Mouse (Mus musculus) effector memory CD4-positive, alpha-beta T cell, adult 7 months (primary cell): ENCODE measurements around the gene Enpp7. TPM values are rescaled to one million over a fixed set of nuclear protein-coding genes. Genes with fewer than 3 reads are reported as not detected.

ENCODE experiments used
- polyA plus RNA-seq: library from polyadenylated mRNA; unstranded; fragments of 100-300 nt; shearing (Covaris generic); gene quantifications from one replicate; pipeline ENCODE4 v1.2.1, GENCODE M21; 2017

Enpp7 gene
- polyA plus RNA-seq: not detected

GRCm38 (mm10) chr11:118987999-118988398 lies at the start of gene Enpp7:
Gene Enpp7 (plus strand): TSS chr11:118988188.

GRCm38 (mm10) chr11:119022895-119023615 lies 35.1 kb downstream of the Enpp7 start, which contains the start of gene Cbx2:
Gene Cbx2 (plus strand): TSS chr11:119022962.

GRCm38 (mm10) chr11:119040600-119041324 lies 52.8 kb downstream of the Enpp7 start, which contains the start of gene Cbx8:
Gene Cbx8 (minus strand): TSS chr11:119040969.

Other genes with a start within 250 kb of the Enpp7 start
- gene Rbfox3, start 76.6 kb upstream of the Enpp7 start, polyA plus RNA-seq: 1.2 TPM
- gene Cbx2, start 34.8 kb downstream of the Enpp7 start, polyA plus RNA-seq: 1.5 TPM
- gene Cbx8, start 52.8 kb downstream of the Enpp7 start, polyA plus RNA-seq: 6.1 TPM
- 72.5 TPM for gene Cbx4, start 98.0 kb downstream of the Enpp7 start, polyA plus RNA-seq
- gene Tbc1d16, start 240.3 kb downstream of the Enpp7 start, polyA plus RNA-seq: not detected
- 0.78 TPM for gene Ccdc40, start 240.4 kb downstream of the Enpp7 start, polyA plus RNA-seq